Mouse (Mus musculus): ENCODE results near the gene Slmap.
"Not testable (repeated sequence)": the region's sequence is repeated elsewhere in the genome, so short reads cannot be mapped to it uniquely, and the experiment has no call there.

The Slmap gene

GRCm38 (mm10) chr14:26533821-26534756 is 642 bp downstream of the Slmap start:
- intact Hi-C loops (cut with DNase I) = loop anchor here (5.0 kb wide), 2 partner anchors 42 to 43 kb away; no protein-coding TSS in a partner anchor

- intact Hi-C loops (cut with DNase I) = loop anchor here (5.0 kb wide), 2 partner anchors 41 to 44 kb away; no protein-coding TSS in a partner anchor
Measured at GRCm38 (mm10) chr14:26533267-26533666, 1.5 kb downstream of the Slmap start.

GRCm38 (mm10) chr14:26532752-26533151 is 2.0 kb downstream of the Slmap start:
- intact Hi-C loops (cut with DNase I) = loop anchor here (5.0 kb wide), 2 partner anchors 40 to 45 kb away; no protein-coding TSS in a partner anchor

GRCm38 (mm10) chr14:26531410-26532313 is 3.1 kb downstream of the Slmap start:
- intact Hi-C loops (cut with DNase I) = loop anchor here (5.0 kb wide), 2 partner anchors 39 to 46 kb away; no protein-coding TSS in a partner anchor

GRCm38 (mm10) chr14:26530350-26530749 is 4.4 kb downstream of the Slmap start:
- intact Hi-C loops (cut with DNase I) = loop anchor here (5.0 kb wide), 2 partner anchors 38 to 47 kb away; no protein-coding TSS in a partner anchor

- intact Hi-C loops (cut with DNase I) = no loop called here
Measured at GRCm38 (mm10) chr14:26528296-26528695, 6.4 kb downstream of the Slmap start.

GRCm38 (mm10) chr14:26525955-26526354 is 8.8 kb downstream of the Slmap start:
- intact Hi-C loops (cut with DNase I) = no loop called here

- intact Hi-C loops (cut with DNase I) = no loop called here
Measured at GRCm38 (mm10) chr14:26523082-26523481, 11.6 kb downstream of the Slmap start.

- intact Hi-C loops (cut with DNase I) = no loop called here
Measured at GRCm38 (mm10) chr14:26519831-26520230, 14.9 kb downstream of the Slmap start.

- intact Hi-C loops (cut with DNase I) = no loop called here
Measured at GRCm38 (mm10) chr14:26517843-26518242, 16.9 kb downstream of the Slmap start.

- intact Hi-C loops (cut with DNase I) = not testable (repeated sequence)
Measured at GRCm38 (mm10) chr14:26516232-26516631, 18.5 kb downstream of the Slmap start.

- intact Hi-C loops (cut with DNase I) = no loop called here
Measured at GRCm38 (mm10) chr14:26515802-26516201, 18.9 kb downstream of the Slmap start.

- intact Hi-C loops (cut with DNase I) = no loop called here
Measured at GRCm38 (mm10) chr14:26510545-26510944, 24.2 kb downstream of the Slmap start.

GRCm38 (mm10) chr14:26508150-26508549 is 26.6 kb downstream of the Slmap start:
- intact Hi-C loops (cut with DNase I) = no loop called here

- intact Hi-C loops (cut with DNase I) = no loop called here
Measured at GRCm38 (mm10) chr14:26507361-26507760, 27.4 kb downstream of the Slmap start.

GRCm38 (mm10) chr14:26504541-26504940 is 30.2 kb downstream of the Slmap start:
- intact Hi-C loops (cut with DNase I) = no loop called here

GRCm38 (mm10) chr14:26500136-26500933 is 34.4 kb downstream of the Slmap start:
- intact Hi-C loops (cut with DNase I) = no loop called here

GRCm38 (mm10) chr14:26495021-26495420 is 39.7 kb downstream of the Slmap start:
- intact Hi-C loops (cut with DNase I) = no loop called here

- intact Hi-C loops (cut with DNase I) = loop anchor here (5.0 kb wide), 3 partner anchors 41 to 161 kb away; partner anchors contain the start of gene Slmap
Measured at GRCm38 (mm10) chr14:26491150-26491549, 43.6 kb downstream of the Slmap start.

GRCm38 (mm10) chr14:26488329-26489020 is 46.3 kb downstream of the Slmap start:
- intact Hi-C loops (cut with DNase I) = no loop called here
